Mouse (Mus musculus) liver, postnatal 0 days (tissue): ENCODE measurements around the gene Orai1.

Experiments
- CTCF ChIP-seq: sonication (generic); IDR thresholded peaks from 2 replicates; pipeline ENCODE4 v1.5.1; 2016; ENCODE audit warnings: antibody characterized with exemption, low read depth
- EP300 ChIP-seq: IDR thresholded peaks from 2 replicates; pipeline ENCODE4 v1.6.1; 2016; ENCODE audit warnings: antibody characterized with exemption, low read depth, mild to moderate bottlenecking

GRCm38 (mm10) chr5:122991350-122992004 is 23.4 kb upstream of the Orai1 start:
- no peak for TF ChIP-seq CTCF
- no peak for TF ChIP-seq EP300
